Mouse (Mus musculus): Measurements from ENCODE around the gene Spns3. TPM values are rescaled to one million over a fixed set of nuclear protein-coding genes. Genes with fewer than 3 reads are reported as not detected.

The Spns3 gene
- polyA plus RNA-seq, 1 experiment = 0.08 TPM

DNA sequence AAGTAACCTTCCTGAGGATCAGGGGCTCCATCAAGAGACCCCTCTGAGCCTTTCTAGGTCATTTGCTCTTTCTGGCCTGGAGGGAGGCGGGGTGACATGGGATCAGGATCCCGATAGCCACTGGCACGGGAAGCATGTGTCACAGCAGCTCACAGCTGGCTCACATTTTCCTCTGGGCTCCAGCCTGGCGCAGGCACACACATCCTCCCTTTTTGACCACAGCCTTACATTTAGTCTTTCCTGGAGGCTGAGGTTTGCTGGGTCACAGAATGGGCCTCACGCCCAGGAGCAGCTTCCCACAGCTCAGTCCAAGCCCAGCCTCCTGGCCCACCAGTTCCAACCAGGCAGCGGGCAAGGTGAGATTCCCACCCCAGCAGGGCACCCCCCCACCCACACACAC, 72.1 kb downstream of the Spns3 start:
- no peak for DNase-seq (ENCODE audit: low read depth)
- TF ChIP-seq POLR2A (IDR thresholded peaks at IDR 0.05; ENCODE audit: borderline replicate concordance, extremely low read depth, insufficient read depth, insufficient read length, poor library complexity, severe bottlenecking) (no peak), CTCF (IDR thresholded peaks at IDR 0.05; ENCODE audit: borderline replicate concordance, extremely low read depth, insufficient read depth, insufficient read length) (no peak)

DNA sequence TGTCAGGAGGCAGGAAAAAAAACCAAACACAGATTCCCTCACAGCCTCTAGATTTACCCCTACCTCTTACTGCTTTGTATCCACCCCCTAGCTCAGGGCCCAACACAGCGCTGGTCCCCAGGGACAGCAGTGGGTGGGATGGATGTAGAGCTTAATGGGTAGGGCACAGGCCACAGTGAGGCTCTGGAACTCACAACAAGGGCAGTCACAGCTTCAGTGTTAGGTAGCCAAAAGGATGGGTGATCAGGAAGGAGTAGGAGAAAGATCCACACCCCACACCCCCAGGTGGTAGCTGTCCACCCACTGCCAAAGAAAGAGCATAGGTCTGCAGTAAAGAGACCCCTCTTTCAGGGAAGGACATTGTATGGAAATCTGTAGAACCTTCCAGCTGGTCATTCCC, 72.7 kb downstream of the Spns3 start:
- no peak for TF ChIP-seq POLR2A (IDR thresholded peaks at IDR 0.05; ENCODE audit: borderline replicate concordance, extremely low read depth, insufficient read depth, insufficient read length, poor library complexity, severe bottlenecking)
- no peak for TF ChIP-seq CTCF (IDR thresholded peaks at IDR 0.05; ENCODE audit: borderline replicate concordance, extremely low read depth, insufficient read depth, insufficient read length)
- DNase-seq (ENCODE audit: low read depth) = no peak

DNA sequence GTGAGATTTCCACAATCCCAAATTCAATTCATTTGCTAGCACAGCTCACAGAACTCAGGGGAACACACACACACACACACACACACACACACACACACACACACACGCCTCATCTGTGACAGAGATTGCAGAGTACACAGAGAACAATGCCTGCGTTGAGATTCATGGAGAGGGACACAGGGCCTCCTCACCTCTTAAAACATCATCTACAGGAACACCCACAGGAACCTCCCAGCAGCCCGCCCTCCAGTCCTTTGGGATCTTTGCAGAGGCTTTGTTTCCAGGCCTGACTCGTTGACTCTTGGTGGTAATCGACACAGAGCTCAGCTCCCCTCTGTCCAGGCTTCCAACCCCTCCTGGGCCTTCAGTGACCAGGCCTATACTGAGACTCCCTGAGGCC, 73.1 kb downstream of the Spns3 start:
- no peak for DNase-seq (ENCODE audit: low read depth)
- no peak for TF ChIP-seq POLR2A (IDR thresholded peaks at IDR 0.05; ENCODE audit: borderline replicate concordance, extremely low read depth, insufficient read depth, insufficient read length, poor library complexity, severe bottlenecking)

DNA sequence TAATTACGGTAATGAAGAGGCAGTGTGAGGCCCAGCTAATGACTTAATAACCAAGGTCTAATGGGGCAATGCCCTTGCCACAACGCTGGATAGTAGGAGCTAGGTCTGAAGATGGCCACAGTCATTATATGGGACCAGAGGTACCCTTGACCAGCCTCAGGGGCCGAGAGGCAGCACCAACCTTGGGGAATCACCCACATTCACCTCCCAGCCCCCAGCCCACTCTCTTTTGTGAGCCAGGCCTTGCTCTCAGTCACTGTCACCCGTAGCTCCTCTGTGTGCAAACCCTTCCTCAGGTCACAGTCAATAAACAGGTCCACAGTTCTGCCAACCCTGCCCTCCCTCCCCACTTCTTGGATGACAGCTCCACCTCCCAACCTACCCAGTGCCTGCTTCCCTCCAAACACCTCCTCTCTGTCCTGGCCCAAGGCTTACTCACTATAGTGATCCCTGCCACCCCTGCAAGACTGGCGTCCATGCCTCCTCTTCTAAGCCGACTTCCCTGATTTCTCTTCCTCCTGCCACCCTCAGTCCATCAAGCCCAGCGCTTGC, 74.2 kb downstream of the Spns3 start:
- no peak for TF ChIP-seq POLR2A (IDR thresholded peaks at IDR 0.05; ENCODE audit: borderline replicate concordance, extremely low read depth, insufficient read depth, insufficient read length, poor library complexity, severe bottlenecking)
- no peak for TF ChIP-seq CTCF (IDR thresholded peaks at IDR 0.05; ENCODE audit: borderline replicate concordance, extremely low read depth, insufficient read depth, insufficient read length)
- DNase-seq (ENCODE audit: low read depth) = no peak

DNA sequence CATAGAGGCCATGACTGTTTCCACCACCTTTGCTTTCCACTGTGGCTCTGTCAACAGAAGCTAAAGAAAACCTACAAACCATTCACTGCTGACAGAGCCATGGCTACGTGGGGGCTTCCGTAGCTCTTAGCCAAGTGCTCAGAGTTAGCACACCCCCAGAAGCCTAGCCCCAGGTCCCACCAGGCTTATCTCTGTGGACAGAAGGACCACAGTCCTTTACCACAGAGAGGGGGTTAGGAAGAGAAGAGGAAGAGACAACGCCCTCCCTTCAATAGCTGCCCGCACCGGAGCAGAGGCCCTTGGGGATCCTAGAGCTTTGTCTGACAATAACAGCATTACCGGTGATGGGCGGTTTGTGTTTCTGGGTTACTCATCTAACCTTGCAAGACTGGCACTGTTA, 74.9 kb downstream of the Spns3 start:
- no peak for DNase-seq (ENCODE audit: low read depth)
- TF ChIP-seq POLR2A (IDR thresholded peaks at IDR 0.05; ENCODE audit: borderline replicate concordance, extremely low read depth, insufficient read depth, insufficient read length, poor library complexity, severe bottlenecking) (no peak), CTCF (IDR thresholded peaks at IDR 0.05; ENCODE audit: borderline replicate concordance, extremely low read depth, insufficient read depth, insufficient read length) (no peak)

DNA sequence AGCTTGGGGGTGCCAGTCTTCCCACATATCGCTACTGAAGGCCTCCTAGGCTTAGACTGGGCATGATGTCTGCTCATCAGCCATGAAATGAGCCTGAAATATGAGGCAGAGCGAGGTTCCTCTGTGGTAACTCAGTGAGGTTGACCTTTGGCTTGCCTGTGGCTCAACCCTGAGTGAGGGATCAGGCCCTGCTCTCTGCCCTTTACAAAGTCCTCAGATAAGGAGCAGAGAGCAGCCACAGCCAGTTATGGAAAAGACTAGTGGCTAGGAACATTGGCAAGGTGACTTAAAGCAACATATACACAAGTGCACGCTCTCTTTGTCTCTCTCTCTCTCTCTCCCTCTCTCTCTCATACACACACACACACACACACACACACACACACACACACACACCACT, 75.4 kb downstream of the Spns3 start:
- TF ChIP-seq CTCF (IDR thresholded peaks at IDR 0.05; ENCODE audit: borderline replicate concordance, extremely low read depth, insufficient read depth, insufficient read length) = no peak
- TF ChIP-seq POLR2A (IDR thresholded peaks at IDR 0.05; ENCODE audit: borderline replicate concordance, extremely low read depth, insufficient read depth, insufficient read length, poor library complexity, severe bottlenecking) = no peak
- DNase-seq (ENCODE audit: low read depth) = no peak

DNA sequence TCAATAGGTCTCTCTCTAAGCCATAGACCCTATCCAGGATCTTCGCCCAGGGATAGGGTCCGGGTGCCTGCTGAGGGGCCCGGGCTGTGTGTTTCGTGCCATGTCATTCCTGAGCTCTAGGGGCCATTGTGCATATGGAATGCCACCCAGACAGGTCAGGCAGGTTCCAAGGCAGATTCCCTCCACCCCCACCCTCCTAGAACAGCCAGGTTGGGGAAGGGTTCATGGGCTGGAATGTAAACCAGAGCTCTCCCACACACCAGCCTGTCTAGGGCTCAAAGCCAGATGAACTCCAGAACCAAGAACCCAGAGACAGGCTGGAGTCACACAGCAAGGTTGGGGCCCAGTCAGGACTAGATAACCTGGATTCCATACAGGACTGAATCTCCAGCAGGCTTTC, 76.8 kb downstream of the Spns3 start:
- TF ChIP-seq CTCF (IDR thresholded peaks at IDR 0.05; ENCODE audit: borderline replicate concordance, extremely low read depth, insufficient read depth, insufficient read length) (no peak), POLR2A (IDR thresholded peaks at IDR 0.05; ENCODE audit: borderline replicate concordance, extremely low read depth, insufficient read depth, insufficient read length, poor library complexity, severe bottlenecking) (no peak)
- DNase-seq (ENCODE audit: low read depth) = no peak

DNA sequence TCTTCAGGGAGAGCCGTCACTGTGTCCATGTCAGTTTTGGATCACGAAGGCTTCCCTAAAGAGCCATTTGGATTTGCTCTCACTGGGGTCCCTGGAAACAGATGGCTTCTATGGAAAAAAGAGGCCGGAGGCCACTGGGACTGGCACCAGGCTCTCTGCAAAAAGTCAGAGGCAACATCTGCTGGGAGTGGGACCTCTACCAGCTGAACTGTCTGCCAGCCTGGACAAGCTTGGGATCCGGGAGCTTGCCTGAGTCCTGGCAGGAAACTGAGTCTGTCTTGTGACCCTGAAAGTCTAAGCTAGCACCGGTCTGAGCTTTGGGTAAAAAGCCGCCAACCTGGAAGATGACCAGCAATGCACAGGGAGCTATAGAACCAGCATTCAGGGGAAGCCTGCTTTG, 78.9 kb downstream of the Spns3 start:
- no peak for DNase-seq (ENCODE audit: low read depth)
- TF ChIP-seq CTCF (IDR thresholded peaks at IDR 0.05; ENCODE audit: borderline replicate concordance, extremely low read depth, insufficient read depth, insufficient read length) (no peak), POLR2A (IDR thresholded peaks at IDR 0.05; ENCODE audit: borderline replicate concordance, extremely low read depth, insufficient read depth, insufficient read length, poor library complexity, severe bottlenecking) (no peak)

DNA sequence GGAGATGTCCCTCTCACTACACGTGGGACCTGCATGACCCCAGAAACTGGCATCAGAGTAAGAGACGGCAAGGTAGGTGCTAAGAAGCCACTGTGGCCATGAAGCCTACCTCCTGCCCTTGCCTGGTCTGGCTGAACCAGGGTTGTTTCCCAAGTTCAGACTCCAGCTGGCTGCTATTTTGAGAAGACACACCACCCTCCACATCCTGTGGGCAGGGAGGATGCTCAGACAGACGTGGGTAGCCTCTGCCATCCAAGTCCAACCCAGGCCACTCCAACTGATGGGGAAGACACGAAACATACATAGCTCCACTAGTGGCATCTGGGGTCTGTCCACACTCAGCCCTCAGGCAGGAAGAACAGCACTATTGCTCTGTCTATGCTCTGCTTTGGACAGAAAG, 80.3 kb downstream of the Spns3 start:
- DNase-seq (ENCODE audit: low read depth) = no peak
- TF ChIP-seq POLR2A (IDR thresholded peaks at IDR 0.05; ENCODE audit: borderline replicate concordance, extremely low read depth, insufficient read depth, insufficient read length, poor library complexity, severe bottlenecking) (no peak), CTCF (IDR thresholded peaks at IDR 0.05; ENCODE audit: borderline replicate concordance, extremely low read depth, insufficient read depth, insufficient read length) (no peak)

DNA sequence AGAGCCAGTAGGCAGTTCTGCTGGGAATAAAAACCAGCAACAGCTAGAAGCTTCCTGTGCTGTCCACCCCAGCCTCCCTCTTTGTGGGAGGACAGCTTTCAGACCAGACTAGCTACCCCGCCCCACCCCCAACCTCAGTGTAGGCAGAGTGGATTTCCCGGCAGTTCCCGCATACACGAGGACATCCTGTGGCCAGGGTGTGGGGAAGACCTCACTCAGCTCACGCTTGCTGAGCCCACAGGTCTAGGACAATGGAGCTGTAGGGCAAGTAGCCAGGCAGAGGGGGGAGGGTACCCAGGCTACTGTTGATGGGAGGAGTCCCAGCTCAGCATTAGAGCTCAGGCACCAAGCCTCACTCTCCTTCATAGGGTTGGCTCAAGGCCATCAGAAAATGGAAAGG, 81.1 kb downstream of the Spns3 start:
- TF ChIP-seq POLR2A (IDR thresholded peaks at IDR 0.05; ENCODE audit: borderline replicate concordance, extremely low read depth, insufficient read depth, insufficient read length, poor library complexity, severe bottlenecking) = no peak
- DNase-seq (ENCODE audit: low read depth) = peak; percentile 77

DNA sequence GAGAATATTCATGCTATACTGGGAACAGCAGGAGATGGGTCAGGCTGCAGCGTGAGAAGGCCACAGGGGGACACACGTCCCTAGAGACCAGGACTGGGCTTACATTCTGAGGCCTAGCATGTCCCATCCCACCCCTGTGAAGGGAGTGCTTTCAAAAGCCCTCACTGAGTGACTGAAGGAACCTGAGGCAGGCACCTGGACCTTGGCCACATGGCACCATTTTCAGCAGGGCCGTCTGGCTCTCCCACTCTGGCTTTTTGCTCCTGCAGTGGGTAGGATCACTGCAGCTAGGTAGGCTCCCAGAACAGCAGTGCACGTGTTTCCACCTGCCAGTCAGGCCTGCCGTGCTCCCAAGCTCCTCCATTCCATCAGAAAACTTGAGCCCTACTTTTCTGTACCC, 81.8 kb downstream of the Spns3 start:
- TF ChIP-seq POLR2A (IDR thresholded peaks at IDR 0.05; ENCODE audit: borderline replicate concordance, extremely low read depth, insufficient read depth, insufficient read length, poor library complexity, severe bottlenecking) = no peak
- no peak for TF ChIP-seq CTCF (IDR thresholded peaks at IDR 0.05; ENCODE audit: borderline replicate concordance, extremely low read depth, insufficient read depth, insufficient read length)
- no peak for DNase-seq (ENCODE audit: low read depth)

DNA sequence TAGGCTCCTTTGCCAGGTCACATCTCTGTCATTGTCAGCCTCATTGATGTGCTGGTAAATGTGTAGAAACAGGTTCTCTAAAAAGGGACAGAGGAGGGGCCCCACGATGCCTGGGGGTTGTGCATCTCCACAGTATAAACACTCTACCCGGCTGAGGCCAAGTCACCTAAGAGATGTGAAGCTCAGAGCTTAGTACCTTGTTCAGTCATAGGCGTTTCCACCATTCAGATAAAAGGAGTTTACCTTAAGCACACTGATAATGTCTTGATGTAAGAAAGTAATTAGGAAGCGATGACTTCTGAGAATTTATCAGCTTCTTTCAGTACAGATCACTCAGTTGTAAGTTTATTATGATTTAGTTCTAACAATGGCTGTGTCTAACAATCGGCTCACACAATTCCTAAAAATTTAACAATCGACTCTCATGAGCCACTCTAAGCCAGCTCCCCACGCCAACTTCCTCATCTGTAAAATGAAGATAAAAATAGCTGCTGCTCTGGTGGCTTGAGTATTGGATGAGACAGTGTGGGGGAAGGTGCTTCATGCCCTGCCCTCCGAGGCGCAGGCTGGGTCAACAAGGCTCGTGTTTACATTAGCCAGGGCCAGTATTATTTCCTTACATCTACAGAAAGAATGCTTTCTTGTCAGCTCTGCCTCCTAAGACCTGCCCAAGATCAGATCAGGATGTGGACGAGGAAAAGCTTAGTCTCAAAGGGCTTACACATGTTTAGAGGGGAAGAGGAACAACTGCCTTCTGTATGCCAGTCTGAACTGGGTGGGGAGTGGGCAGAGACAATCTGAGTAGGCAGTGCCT, 83.4 kb downstream of the Spns3 start:
- TF ChIP-seq CTCF (IDR thresholded peaks at IDR 0.05; ENCODE audit: borderline replicate concordance, extremely low read depth, insufficient read depth, insufficient read length) (no peak), POLR2A (IDR thresholded peaks at IDR 0.05; ENCODE audit: borderline replicate concordance, extremely low read depth, insufficient read depth, insufficient read length, poor library complexity, severe bottlenecking) (no peak)
- peak; percentile 20 for DNase-seq (ENCODE audit: low read depth)
